28 mouse cellular contexts compared by ENCODE assay signal in genomic region chr1:89775750-89776149, GRCm38 (mm10).
DNase-seq lines count a peak whose midpoint lies in the region; ATAC-seq and TF ChIP-seq lines count a peak whose summit lies in the region.
"Had no signal": no experiment of that assay in that cellular context is flagged by ENCODE, and none has a peak within 500 bp of the region (broad histone marks: within the 10 kb centered on the region; RNA-seq: fewer than 3 reads in every experiment).

No protein-coding gene starts in this region.

- H3K4me2 ChIP-seq in embryonic facial prominence, embryonic 14.5 days (ENCODE audit: low read depth, low read length) = no peak overlapping the region
- H3K4me2 ChIP-seq in limb, embryonic 14.5 days (replicated peaks; ENCODE audit: low read depth, low read length, severe bottlenecking) = no peak overlapping the region
- H3K4me2 ChIP-seq: embryonic facial prominence, embryonic 12.5 days; embryonic facial prominence, embryonic 15.5 days; forebrain, embryonic 12.5 days had no signal

- H3K36me3 ChIP-seq in embryonic facial prominence, embryonic 14.5 days (ENCODE audit: control insufficient read depth, insufficient read depth, low read length) = 0 out of 2 replicates have a peak, but pooled peaks cover 4% of the 10 kb centered on the region
- peaks cover 7% of the 10 kb centered on the region for H3K36me3 ChIP-seq in embryonic facial prominence, embryonic 10.5 days (replicated peaks)
- H3K36me3 ChIP-seq in limb, embryonic 14.5 days (ENCODE audit: control insufficient read depth, insufficient read depth, low read length) = 0 out of 2 replicates have a peak, but pooled peaks cover 4% of the 10 kb centered on the region
- H3K36me3 ChIP-seq: embryonic facial prominence, embryonic 12.5 days; embryonic facial prominence, embryonic 15.5 days; forebrain, embryonic 12.5 days; G1E had no signal

- no peaks in the 10 kb centered on the region for H3K4me1 ChIP-seq in embryonic facial prominence, embryonic 14.5 days (ENCODE audit: control insufficient read depth, insufficient read depth, low read length)
- H3K4me1 ChIP-seq in embryonic facial prominence, embryonic 10.5 days = peaks cover 8% of the 10 kb centered on the region; the same call in 1 of the 2 replicates
- H3K4me1 ChIP-seq in limb, embryonic 14.5 days (ENCODE audit: control insufficient read depth, insufficient read depth, low read length) = peaks cover 16% of the 10 kb centered on the region
- H3K4me1 ChIP-seq: embryonic facial prominence, embryonic 12.5 days; forebrain, embryonic 12.5 days had no signal

- TF ChIP-seq POLR2A in limb, embryonic 14.5 days (IDR thresholded peaks at IDR 0.05; ENCODE audit: borderline replicate concordance, extremely low read depth, insufficient read depth, insufficient read length) = no peak

- no peaks in the 10 kb centered on the region for H3K9me3 ChIP-seq in embryonic facial prominence, embryonic 14.5 days (ENCODE audit: control insufficient read depth, low read length)
- no peaks in the 10 kb centered on the region for H3K9me3 ChIP-seq in embryonic facial prominence, embryonic 10.5 days
- H3K9me3 ChIP-seq in limb, embryonic 14.5 days (ENCODE audit: control insufficient read depth, low read length) = no peaks in the 10 kb centered on the region
- H3K9me3 ChIP-seq: embryonic facial prominence, embryonic 12.5 days; embryonic facial prominence, embryonic 15.5 days; forebrain, embryonic 10.5 days; forebrain, embryonic 12.5 days had no signal

- no peak; the same call in 1 of the 2 replicates for ATAC-seq in embryonic facial prominence, embryonic 14.5 days (ENCODE audit: low read depth)
- peak; percentile 84 for ATAC-seq in limb, embryonic 14.5 days (ENCODE audit: low FRiP score, low read depth)
- ATAC-seq: CD4-positive, CD25-positive, alpha-beta regulatory T cell, adult 4 months; forebrain, embryonic 14.5 days; forebrain, embryonic 16.5 days had no signal

- WGBS in embryonic facial prominence, embryonic 14.5 days = 43% methylated on average over 4 of the region's 4 CpGs
- 69% methylated on average over 4 of the region's 4 CpGs for WGBS in embryonic facial prominence, embryonic 10.5 days
- WGBS in limb, embryonic 14.5 days = 23% methylated on average over 4 of the region's 4 CpGs

- H3K4me3 ChIP-seq in embryonic facial prominence, embryonic 14.5 days (ENCODE audit: low read depth, low read length) = no peak overlapping the region
- no peak overlapping the region for H3K4me3 ChIP-seq in embryonic facial prominence, embryonic 10.5 days
- no peak overlapping the region for H3K4me3 ChIP-seq in limb, embryonic 14.5 days (replicated peaks; ENCODE audit: low read length)
- H3K4me3 ChIP-seq: embryonic facial prominence, embryonic 12.5 days; embryonic facial prominence, embryonic 15.5 days; erythroblast, embryonic 14.5 days; forebrain, embryonic 10.5 days; forebrain, embryonic 12.5 days had no signal

- no peaks in the 10 kb centered on the region for H3K27me3 ChIP-seq in embryonic facial prominence, embryonic 14.5 days (replicated peaks; ENCODE audit: control insufficient read depth, insufficient read depth, low read length)
- H3K27me3 ChIP-seq in embryonic facial prominence, embryonic 10.5 days (replicated peaks; ENCODE audit: low read depth, poor library complexity, severe bottlenecking) = no peaks in the 10 kb centered on the region
- no peaks in the 10 kb centered on the region for H3K27me3 ChIP-seq in limb, embryonic 14.5 days (ENCODE audit: control insufficient read depth, insufficient read depth, low read length)
- H3K27me3 ChIP-seq: CH12.LX; embryonic facial prominence, embryonic 12.5 days; embryonic facial prominence, embryonic 15.5 days had no signal

- H3K27ac ChIP-seq in embryonic facial prominence, embryonic 14.5 days (replicated peaks; ENCODE audit: low read depth, low read length) = no peak overlapping the region
- no peak overlapping the region for H3K27ac ChIP-seq in embryonic facial prominence, embryonic 10.5 days (replicated peaks)
- no peak overlapping the region for H3K27ac ChIP-seq in limb, embryonic 14.5 days (replicated peaks; ENCODE audit: low read depth, low read length)
- H3K27ac ChIP-seq: embryonic facial prominence, embryonic 12.5 days; embryonic facial prominence, embryonic 15.5 days; forebrain, embryonic 10.5 days; forebrain, embryonic 12.5 days had no signal

- H3K9ac ChIP-seq in embryonic facial prominence, embryonic 14.5 days (ENCODE audit: low read depth, low read length) = no peak overlapping the region
- no peak overlapping the region for H3K9ac ChIP-seq in limb, embryonic 14.5 days (ENCODE audit: low read depth, low read length, severe bottlenecking)
- H3K9ac ChIP-seq: embryonic facial prominence, embryonic 12.5 days; embryonic facial prominence, embryonic 15.5 days; forebrain, embryonic 12.5 days had no signal

- DNase-seq in embryonic facial prominence, embryonic 14.5 days (ENCODE audit: low spot score) = peak; percentile 55
- no peak for DNase-seq in embryonic facial prominence, embryonic 10.5 days (ENCODE audit: low spot score)
- peak; percentile 30 for DNase-seq in retina, postnatal 1 day
- DNase-seq in retina, embryonic 14.5 days (ENCODE audit: low spot score) = no peak
- DNase-seq in limb, embryonic 14.5 days (ENCODE audit: low spot score) = peak; percentile 45
- no peak for DNase-seq in layer of hippocampus, postnatal 14 days (ENCODE audit: low spot score in 2 of 2)
- DNase-seq in gastrocnemius, adult 8-10 months (ENCODE audit: low spot score in 2 of 2) = no peak
- DNase-seq: adrenal gland, adult 2 months; adrenal gland, postnatal 10 days; adrenal gland, postnatal 25 days; B cell, adult 2 months; cerebellum, adult 11 months; cerebellum, adult 18-20 months; cerebellum, adult 8-10 months; cerebellum, adult 9-11 months; cerebellum, postnatal 14 days; cerebellum, postnatal 36 days; embryo, embryonic 11 days had no signal

Comparison
In these comparisons a context has a peak if more than half of its experiments do, and no peak if none do; other contexts are left out.
1. DNase-seq: peak in embryonic facial prominence, embryonic 14.5 days (single experiment), retina, postnatal 1 day (single experiment) and limb, embryonic 14.5 days (single experiment); none in embryonic facial prominence, embryonic 10.5 days (single experiment), retina, embryonic 14.5 days (single experiment), layer of hippocampus, postnatal 14 days (0 of 2) and gastrocnemius, adult 8-10 months (0 of 2).